Mouse (Mus musculus): ENCODE measurements around the gene Cyp20a1. TPM values are rescaled to one million over a fixed set of nuclear protein-coding genes. Genes with fewer than 3 reads are reported as not detected.

Gene Cyp20a1
- total RNA-seq (2022), result 10 to 100 TPM in 2 of 4 experiments, 1 to 10 TPM in 2; 8.7 to 11.5 (median 10.4) TPM

- peak; percentile 91 for DNase-seq (ENCODE audit: low spot score)
Observed at GRCm38 (mm10) chr1:60342808-60343629, at the start of gene Cyp20a1. Cyp20a1 (plus strand) TSS chr1:60343323.

DNA sequence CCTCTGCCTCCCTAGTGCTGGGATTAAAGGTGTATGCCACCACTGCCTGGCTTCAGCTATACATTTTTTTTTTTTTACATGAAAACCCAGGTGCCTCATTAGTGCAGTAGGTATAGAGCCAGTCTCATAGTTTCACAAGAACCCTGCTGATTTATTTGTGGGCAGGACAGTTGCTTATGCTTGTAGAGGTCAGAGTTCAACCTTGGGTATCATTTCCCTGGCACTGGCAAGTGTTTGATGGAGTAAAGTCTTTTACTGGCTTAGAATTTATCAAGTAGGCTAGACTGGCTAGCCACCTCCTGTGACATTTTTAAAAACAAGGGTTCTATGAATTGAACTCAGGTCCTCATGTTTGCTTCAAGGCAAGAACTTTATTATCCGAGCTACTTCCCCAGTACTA, 49.2 kb upstream of the Cyp20a1 start:
- DNase-seq (ENCODE audit: low spot score), result no peak

GRCm38 (mm10) chr1:60343630-60344455, 720 bp downstream of the Cyp20a1 start:
- no peak for DNase-seq (ENCODE audit: low spot score)

DNA sequence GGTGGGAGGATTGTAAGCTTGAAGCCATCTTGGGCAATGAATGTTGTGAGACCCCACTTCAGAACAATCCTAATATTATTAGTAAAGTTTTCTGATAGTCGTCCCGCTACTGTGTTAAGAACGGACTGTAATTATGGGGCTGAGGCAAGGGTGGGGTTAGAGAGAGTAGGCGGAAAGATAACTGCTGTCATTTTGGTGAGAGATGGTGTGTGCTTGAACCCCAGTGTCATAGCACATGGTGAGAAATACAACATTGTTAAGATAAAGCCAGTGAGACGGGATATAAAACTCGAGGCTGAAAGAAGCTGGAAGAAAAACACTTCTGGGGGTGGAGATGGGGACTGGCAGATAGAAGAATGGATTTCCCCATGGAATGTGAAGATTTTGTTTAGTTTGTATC, 1.5 kb downstream of the Cyp20a1 start:
- DNase-seq (ENCODE audit: low spot score), result no peak

GRCm38 (mm10) chr1:60345712-60346111, 2.6 kb downstream of the Cyp20a1 start:
- no peak for DNase-seq (ENCODE audit: low spot score)

GRCm38 (mm10) chr1:60352786-60353185, 9.7 kb downstream of the Cyp20a1 start:
- no peak for DNase-seq (ENCODE audit: low spot score)

DNA sequence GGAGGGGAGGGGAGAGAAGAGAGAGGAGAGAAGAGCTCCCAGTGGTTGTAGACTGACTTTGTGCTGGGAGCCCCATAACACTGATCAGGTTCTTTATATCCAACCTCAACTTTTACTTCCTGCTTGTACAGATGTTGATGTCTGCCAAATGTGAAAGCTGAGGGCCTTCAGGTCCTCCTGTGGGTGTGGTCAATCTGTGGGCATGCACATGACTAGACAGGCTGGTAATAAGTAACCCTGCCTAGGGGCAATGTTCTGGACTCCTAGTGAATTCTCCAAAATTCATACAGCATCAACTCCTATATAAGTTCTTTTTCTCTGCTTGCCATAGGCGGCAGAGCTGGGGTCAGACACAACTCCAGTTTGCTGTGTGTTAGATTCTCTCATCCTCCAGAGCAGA, 18.5 kb downstream of the Cyp20a1 start:
- no peak for DNase-seq (ENCODE audit: low spot score)

- DNase-seq (ENCODE audit: low spot score), result no peak
Observed at GRCm38 (mm10) chr1:60376556-60376955, 33.4 kb downstream of the Cyp20a1 start.

DNA sequence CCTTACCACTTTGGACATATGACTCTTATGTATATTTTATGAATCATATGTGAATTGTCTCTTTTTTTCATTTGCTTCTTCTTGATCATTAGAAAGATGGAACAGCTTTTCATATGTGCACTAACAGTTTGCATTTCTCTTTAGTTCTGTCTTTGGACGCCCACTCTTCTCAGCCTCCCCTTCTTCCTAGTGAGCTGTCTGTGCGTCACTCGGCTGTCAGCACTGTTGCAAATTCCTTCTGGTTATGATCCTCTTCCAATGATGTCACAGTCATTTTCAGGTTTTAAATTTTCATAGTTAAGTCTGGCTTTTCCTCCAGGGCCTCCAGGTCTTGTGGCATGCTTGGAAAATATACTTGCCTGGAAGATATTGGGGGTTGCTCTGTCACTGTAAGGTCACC, 38.8 kb downstream of the Cyp20a1 start:
- no peak for DNase-seq (ENCODE audit: low spot score)

DNA sequence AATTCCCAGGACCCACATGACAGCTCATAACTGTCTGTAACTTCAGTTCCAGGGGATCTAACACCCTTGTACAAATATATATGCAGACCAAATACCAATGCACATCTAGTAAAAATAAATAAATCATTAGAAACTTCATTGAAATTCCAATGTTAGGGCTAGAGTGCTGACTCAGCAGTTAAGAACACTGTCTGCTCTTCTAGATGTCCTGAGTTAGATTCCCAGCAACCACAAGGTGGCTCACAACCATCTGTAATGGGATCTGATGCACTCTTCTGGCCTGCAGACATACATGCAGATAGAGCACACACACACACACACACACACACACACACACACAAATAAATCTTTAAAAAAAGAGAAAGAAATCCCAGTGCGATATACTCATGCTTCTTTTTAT, 61.7 kb downstream of the Cyp20a1 start:
- DNase-seq (ENCODE audit: low spot score), result no peak

- no peak for DNase-seq (ENCODE audit: low spot score)
Observed at GRCm38 (mm10) chr1:60408501-60409167, 65.5 kb downstream of the Cyp20a1 start.

GRCm38 (mm10) chr1:60409168-60409828, 66.2 kb downstream of the Cyp20a1 start, which contains the start of gene Abi2:
Abi2 (plus strand) TSS chr1:60409619.
- DNase-seq (ENCODE audit: low spot score), result peak; percentile 80

- peak; percentile 30 for DNase-seq (ENCODE audit: low spot score)
Observed at GRCm38 (mm10) chr1:60409928-60410817, 67.0 kb downstream of the Cyp20a1 start.

DNA sequence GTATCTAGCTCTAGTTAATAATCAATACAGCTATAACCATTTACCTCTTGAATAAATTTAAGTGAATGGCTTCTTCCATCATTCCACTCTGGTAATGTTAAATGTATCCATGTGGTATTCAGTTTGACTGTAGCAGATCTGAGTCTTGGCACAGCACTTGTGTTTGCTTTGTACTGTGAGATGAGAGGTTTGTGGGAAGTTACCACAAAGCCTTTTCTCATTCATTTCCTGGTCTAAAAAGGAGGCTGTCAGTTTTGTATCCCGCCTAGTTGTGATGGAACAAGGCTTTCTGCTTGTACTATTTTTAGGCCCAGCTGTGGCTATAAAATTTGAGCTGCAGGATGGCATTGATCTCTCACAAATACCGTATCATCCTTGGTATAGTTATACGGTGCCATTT, 73.6 kb downstream of the Cyp20a1 start:
- DNase-seq (ENCODE audit: low spot score), result no peak

DNA sequence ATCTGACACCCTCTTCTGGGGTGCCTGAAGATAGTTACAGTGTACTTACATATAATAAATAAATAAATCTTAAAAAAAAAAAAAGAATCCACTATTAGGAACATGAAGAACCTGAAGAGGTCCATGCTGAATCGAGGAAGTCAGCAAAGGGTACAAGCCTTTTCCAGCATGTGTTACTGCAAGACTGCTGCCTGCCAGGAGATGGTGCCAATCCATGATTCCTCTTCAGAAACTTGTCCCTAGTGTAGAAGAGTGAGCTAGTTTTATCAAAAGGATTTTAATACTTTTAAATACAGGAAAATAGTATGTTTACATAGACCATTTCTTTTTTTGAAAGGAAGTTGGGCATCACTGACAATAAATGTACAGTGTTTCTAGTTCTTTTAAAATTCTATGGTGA, 80.8 kb downstream of the Cyp20a1 start:
- no peak for DNase-seq (ENCODE audit: low spot score)

- DNase-seq (ENCODE audit: low spot score), result no peak
Observed at GRCm38 (mm10) chr1:60428341-60428740, 85.2 kb downstream of the Cyp20a1 start.

GRCm38 (mm10) chr1:60428932-60429331, 85.8 kb downstream of the Cyp20a1 start:
- DNase-seq (ENCODE audit: low spot score), result peak; percentile 30

DNA sequence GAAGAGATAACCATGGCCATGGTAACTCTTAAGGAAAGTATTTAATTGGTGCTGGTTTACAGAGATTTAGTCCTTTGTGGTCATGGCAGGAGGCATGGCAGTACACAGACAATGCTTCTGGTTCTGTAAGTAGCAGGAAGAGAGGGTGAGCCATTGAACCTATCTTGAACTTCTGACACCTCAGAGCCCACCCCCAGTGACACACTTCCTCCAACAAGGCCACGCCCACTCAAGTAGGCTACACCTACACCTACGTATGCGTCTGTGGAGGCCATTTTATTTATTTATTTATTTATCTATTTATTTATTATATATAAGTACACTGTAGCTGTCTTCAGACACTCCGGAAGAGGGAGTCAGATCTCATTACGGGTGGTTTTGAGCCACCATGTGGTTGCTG, 88.4 kb downstream of the Cyp20a1 start:
- no peak for DNase-seq (ENCODE audit: low spot score)

GRCm38 (mm10) chr1:60432497-60432896, 89.4 kb downstream of the Cyp20a1 start:
- no peak for DNase-seq (ENCODE audit: low spot score)
